Mouse (Mus musculus) liver, adult 2 months (tissue): Measurements from ENCODE around the gene Klf13.

Experiments used
- CTCF ChIP-seq: fragments of 200-500 bp; IDR thresholded peaks from 2 replicates; pipeline ENCODE4 v1.5.1; 2011; ENCODE audit warnings: low read depth, low read length, control low read depth
- POLR2A ChIP-seq: fragments of 200-500 bp; IDR thresholded peaks from 2 replicates; pipeline ENCODE4 v1.6.1; 2011; ENCODE audit warnings: low read length, control low read depth; ENCODE audit not compliant: insufficient read depth; ENCODE audit errors: extremely low read depth

DNA sequence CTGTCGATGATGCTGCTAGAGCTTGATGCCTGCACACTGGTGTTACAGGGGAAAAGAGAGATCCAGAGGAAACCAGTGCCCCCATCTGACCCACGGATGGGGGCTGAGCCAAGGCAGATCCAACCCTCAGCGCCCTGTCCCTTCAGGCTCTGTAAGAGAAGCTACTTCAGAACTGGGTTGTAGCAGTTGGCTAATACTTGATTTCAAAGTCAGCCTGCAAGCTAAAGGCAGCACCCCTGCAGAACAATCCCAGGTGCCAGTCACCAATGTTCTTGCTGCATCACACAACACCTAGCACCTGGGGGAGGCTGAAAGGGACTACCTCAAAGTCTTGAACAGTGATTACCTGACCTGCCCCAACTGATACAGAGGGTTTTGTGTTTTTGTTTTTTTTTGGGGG, 36.8 kb downstream of the Klf13 start:
- no peak for TF ChIP-seq CTCF
- TF ChIP-seq POLR2A: no peak
